Mouse (Mus musculus): Measurements from ENCODE around the gene Polr2a.
A peak's percentile ranks its signal among the peaks of the same experiment; 100 is the strongest.
"Not testable (repeated sequence)": the region's sequence is repeated elsewhere in the genome, so short reads cannot be mapped to it uniquely, and the experiment has no call there.

The Polr2a gene

GRCm38 (mm10) chr11:69706775-69707479 lies 51.5 kb downstream of the Polr2a start:
- peak in 1 of 2 experiments; percentile 58 for DNase-seq (ENCODE audit: low spot score in 2 of 2)

- no peak for DNase-seq (ENCODE audit: low spot score in 2 of 2)
Observed at GRCm38 (mm10) chr11:69704613-69705010, 53.8 kb downstream of the Polr2a start.

GRCm38 (mm10) chr11:69703814-69704612 lies 54.4 kb downstream of the Polr2a start:
- no peak for DNase-seq (ENCODE audit: low spot score in 2 of 2)

- DNase-seq (ENCODE audit: low spot score in 2 of 2): not testable (repeated sequence)
Observed at GRCm38 (mm10) chr11:69703381-69703780, 55.1 kb downstream of the Polr2a start.

- DNase-seq (ENCODE audit: low spot score in 2 of 2): not testable (repeated sequence)
Observed at GRCm38 (mm10) chr11:69702886-69703285, 55.6 kb downstream of the Polr2a start.

GRCm38 (mm10) chr11:69699595-69699994 lies 58.8 kb downstream of the Polr2a start:
- no peak for DNase-seq (ENCODE audit: low spot score in 2 of 2)

- no peak for DNase-seq (ENCODE audit: low spot score in 2 of 2)
Observed at GRCm38 (mm10) chr11:69698574-69698973, 59.9 kb downstream of the Polr2a start.

GRCm38 (mm10) chr11:69697396-69697795 lies 61.0 kb downstream of the Polr2a start:
- DNase-seq (ENCODE audit: low spot score in 2 of 2): no peak

- DNase-seq (ENCODE audit: low spot score in 2 of 2): no peak
Observed at GRCm38 (mm10) chr11:69695361-69696181, 62.9 kb downstream of the Polr2a start, which contains the start of the genes Tnfsf12 and Tnfsfm13. TSS of gene Tnfsf12 (minus strand) at chr11:69695849. TSS of gene Tnfsfm13 (minus strand) at chr11:69696098.

GRCm38 (mm10) chr11:69695046-69695360 lies 63.4 kb downstream of the Polr2a start:
- DNase-seq (ENCODE audit: low spot score in 2 of 2): peak in 1 of 2 experiments; percentile 61

- no peak for DNase-seq (ENCODE audit: low spot score in 2 of 2)
Observed at GRCm38 (mm10) chr11:69693421-69693965, 64.9 kb downstream of the Polr2a start.

- no peak for DNase-seq (ENCODE audit: low spot score in 2 of 2)
Observed at GRCm38 (mm10) chr11:69692863-69693262, 65.6 kb downstream of the Polr2a start.

- no peak for DNase-seq (ENCODE audit: low spot score in 2 of 2)
Observed at GRCm38 (mm10) chr11:69692196-69692811, 66.1 kb downstream of the Polr2a start.

GRCm38 (mm10) chr11:69689891-69690290 lies 68.5 kb downstream of the Polr2a start:
- DNase-seq (ENCODE audit: low spot score in 2 of 2): no peak

- no peak for DNase-seq (ENCODE audit: low spot score in 2 of 2)
Observed at GRCm38 (mm10) chr11:69687061-69687460, 71.4 kb downstream of the Polr2a start.

- no peak for DNase-seq (ENCODE audit: low spot score in 2 of 2)
Observed at GRCm38 (mm10) chr11:69686377-69686776, 72.1 kb downstream of the Polr2a start.

GRCm38 (mm10) chr11:69685526-69686148 lies 72.8 kb downstream of the Polr2a start, which contains the start of gene Tnfsf13:
TSS of gene Tnfsf13 (minus strand) at chr11:69685784.
- DNase-seq (ENCODE audit: low spot score in 2 of 2): peak in 1 of 2 experiments; percentile 60

- DNase-seq (ENCODE audit: low spot score in 2 of 2): no peak
Observed at GRCm38 (mm10) chr11:69684936-69685335, 73.5 kb downstream of the Polr2a start.

GRCm38 (mm10) chr11:69684128-69684745 lies 74.2 kb downstream of the Polr2a start:
- no peak for DNase-seq (ENCODE audit: low spot score in 2 of 2)
